Mouse (Mus musculus) stomach, embryonic 16.5 days (tissue): Measurements from ENCODE around the gene Naaladl1. TPM values are rescaled to one million over a fixed set of nuclear protein-coding genes. Genes with fewer than 3 reads are reported as not detected.

Experiments used
- ATAC-seq: fragments of 200-750 bp; cut with Nextera tagmentation; 2 replicates; pipeline ENCODE4 v1.8.0; 2017; ENCODE audit warnings: moderate number of reproducible peaks, moderate TSS enrichment; ENCODE audit not compliant: insufficient read depth, low FRiP score
- H3K27ac ChIP-seq: fragments of 300-500 bp; sonication (generic); 2 replicates; pipeline ENCODE4 v1.5.1; 2014; ENCODE audit warnings: low read length
- H3K27me3 ChIP-seq: fragments of 300-500 bp; sonication (generic); 2 replicates; pipeline ENCODE4 v1.6.1; 2014; ENCODE audit warnings: low read length, control low read depth, mixed read lengths; ENCODE audit not compliant: control insufficient read depth, insufficient read depth
- H3K36me3 ChIP-seq: fragments of 300-500 bp; sonication (generic); 2 replicates; pipeline ENCODE4 v1.6.1; 2014; ENCODE audit warnings: low read length; ENCODE audit not compliant: control insufficient read depth, insufficient read depth
- H3K4me1 ChIP-seq: fragments of 300-500 bp; sonication (generic); 2 replicates; pipeline ENCODE4 v1.6.1; 2014; ENCODE audit warnings: low read length, control low read depth, mixed read lengths; ENCODE audit not compliant: control insufficient read depth, insufficient read depth
- H3K4me2 ChIP-seq: fragments of 300-500 bp; sonication (generic); 2 replicates; pipeline ENCODE4 v1.6.1; 2014; ENCODE audit warnings: low read depth, low read length, mixed read lengths
- H3K4me3 ChIP-seq: fragments of 300-500 bp; sonication (generic); replicated peaks from 2 replicates; pipeline ENCODE4 v1.5.1; 2014; ENCODE audit warnings: mild to moderate bottlenecking, low read length
- H3K9ac ChIP-seq: fragments of 300-500 bp; sonication (generic); 2 replicates; pipeline ENCODE4 v1.6.1; 2014; ENCODE audit warnings: low read length
- H3K9me3 ChIP-seq: fragments of 300-500 bp; sonication (generic); replicated peaks from 2 replicates; pipeline ENCODE4 v1.6.1; 2016; ENCODE audit warnings: low read length, control low read depth; ENCODE audit not compliant: control insufficient read depth
- WGBS: fragments of 180-500 bp; shearing (Covaris S2); extraction: QIAGEN DNeasy Blood & Tissue Kit; methylation state at CpG from one replicate; pipeline ENCODE4 v1.1.7; 2014; 5-methylcytosine and 5-hydroxymethylcytosine counted together
- polyA plus RNA-seq: library from polyadenylated mRNA; unstranded; fragments of >200 nt; fragmentation: Nextera tagmentation; extraction: Ambion mirVana; gene quantifications from 2 replicates; pipeline ENCODE4 v1.2.1, GENCODE M21; 2015

The Naaladl1 gene
- 1.2 and 2.9 TPM in 2 replicates for polyA plus RNA-seq

DNA sequence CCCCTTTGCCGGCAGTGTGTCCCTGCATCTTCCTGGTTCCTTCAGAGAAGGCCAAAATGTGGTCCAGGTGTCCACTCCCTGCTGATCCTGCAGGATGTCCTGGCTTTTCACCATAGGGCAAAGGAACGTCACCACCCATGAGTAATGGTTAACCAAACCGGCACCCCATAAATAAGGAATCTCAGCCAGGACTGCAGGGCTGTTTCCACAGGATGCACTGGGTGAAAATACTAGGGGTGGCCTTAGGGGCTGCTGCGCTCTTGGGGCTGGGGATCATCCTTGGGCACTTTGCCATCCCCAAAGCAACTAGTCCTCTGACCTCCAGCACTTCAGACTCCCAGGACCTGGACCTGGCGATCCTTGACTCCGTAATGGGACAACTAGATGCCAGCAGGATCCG lies at the start of gene Naaladl1:
Gene Naaladl1, plus strand, starts transcription at position 197 of the 400 bp plus-strand sequence.
- H3K36me3 ChIP-seq: no peaks in the 10 kb centered on the region
- no peak within 1 kb of the TSS for H3K27ac ChIP-seq
- ATAC-seq: no peak
- 80% methylated on average over 7 of the region's 7 CpGs for WGBS
- 0 out of 2 replicates have a peak within 1 kb of the TSS, but pooled peaks have one; percentile 3 for H3K9ac ChIP-seq
- H3K4me3 ChIP-seq: no peak within 1 kb of the TSS
- H3K9me3 ChIP-seq: no peaks in the 10 kb centered on the region
- H3K27me3 ChIP-seq: no peaks in the 10 kb centered on the region
- no peaks in the 10 kb centered on the region for H3K4me1 ChIP-seq
- H3K4me2 ChIP-seq: no peak within 1 kb of the TSS

DNA sequence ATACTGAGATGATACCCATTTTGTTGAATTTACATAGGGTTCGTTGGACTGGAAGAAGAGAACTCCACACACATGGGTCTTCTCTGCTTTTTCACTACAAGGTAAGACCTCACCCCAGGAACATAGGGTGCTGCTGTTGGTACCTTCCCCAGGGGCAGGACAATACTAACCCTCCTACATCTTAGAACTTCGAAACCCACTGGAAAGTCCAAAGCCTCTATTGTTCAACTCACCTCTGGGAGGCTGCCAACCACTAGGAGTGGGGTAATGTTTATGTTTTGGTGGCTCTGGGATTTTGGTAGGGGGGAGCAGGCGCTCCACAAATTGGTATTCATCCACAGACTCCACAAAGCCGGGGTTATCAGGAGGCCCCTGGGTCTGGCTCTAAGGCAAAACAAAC lies 48.9 kb upstream of the Naaladl1 start:
- no peak overlapping the region for H3K27ac ChIP-seq
- no peak for ATAC-seq
- H3K4me1 ChIP-seq: peaks cover 18% of the 10 kb centered on the region
- H3K9me3 ChIP-seq: no peaks in the 10 kb centered on the region
- WGBS: 44% methylated on average over 4 of the region's 4 CpGs
- peaks cover 27% of the 10 kb centered on the region for H3K36me3 ChIP-seq
- peak overlapping the region; percentile 83 for H3K4me3 ChIP-seq
- no peaks in the 10 kb centered on the region for H3K27me3 ChIP-seq
- H3K9ac ChIP-seq: peak overlapping the region; percentile 86
- peak overlapping the region; percentile 75 for H3K4me2 ChIP-seq

DNA sequence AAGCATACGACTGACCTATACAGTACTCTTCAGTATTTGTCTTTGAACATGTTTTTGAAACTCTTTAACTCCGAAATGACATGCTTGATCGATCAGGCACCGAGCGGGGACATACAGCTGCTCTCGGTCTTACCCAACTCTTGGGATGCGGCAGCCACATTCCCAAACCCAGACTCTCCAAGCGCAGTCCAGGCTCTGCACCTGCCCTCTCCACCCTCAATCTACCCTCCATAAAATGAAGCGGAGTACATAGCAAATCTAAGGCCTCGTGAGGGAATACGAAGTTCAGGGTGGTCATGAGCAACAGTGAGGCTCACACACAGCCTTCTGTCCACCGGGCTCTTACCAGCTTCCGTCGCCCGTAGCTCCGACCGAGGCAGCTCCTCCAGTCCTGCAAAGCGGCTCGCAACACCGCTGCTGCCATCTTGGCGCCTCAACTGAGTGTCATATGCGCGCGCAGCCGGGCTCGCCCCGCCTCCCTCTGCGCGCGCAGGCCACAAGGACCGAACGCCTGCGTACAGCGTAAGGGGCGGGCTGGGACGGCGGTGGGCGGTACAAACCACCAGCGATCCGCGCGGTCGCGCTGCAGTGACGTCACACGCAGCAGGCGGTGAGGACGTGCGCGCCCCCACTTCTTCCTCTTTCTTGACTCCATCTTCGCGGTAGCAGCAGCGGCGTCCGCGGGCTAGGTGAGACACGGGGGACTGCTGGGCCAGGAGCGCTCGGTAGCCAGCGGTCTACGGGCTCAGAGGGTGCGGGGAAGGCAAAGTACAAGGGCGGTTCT lies 48.1 kb upstream of the Naaladl1 start, which contains the start of the genes Mrpl49 and Fau:
Gene Mrpl49, minus strand, starts transcription at position 473 of the 784 bp plus-strand sequence.
Gene Fau, plus strand, starts transcription at position 532 of the 784 bp plus-strand sequence.
- Histone ChIP-seq H3K9me3 (no peaks in the 10 kb centered on the region), H3K9ac (peak within 1 kb of the TSS; percentile 93), H3K4me2 (peak within 1 kb of the TSS; percentile 85), H3K27me3 (no peaks in the 10 kb centered on the region), H3K4me3 (peak within 1 kb of the TSS; percentile 83), H3K4me1 (peaks cover 24% of the 10 kb centered on the region), H3K36me3 (peaks cover 21% of the 10 kb centered on the region), H3K27ac (peak within 1 kb of the TSS; percentile 74)
- WGBS: under 1% methylated on average over 60 of the region's 63 CpGs
- peak; percentile 93 for ATAC-seq

DNA sequence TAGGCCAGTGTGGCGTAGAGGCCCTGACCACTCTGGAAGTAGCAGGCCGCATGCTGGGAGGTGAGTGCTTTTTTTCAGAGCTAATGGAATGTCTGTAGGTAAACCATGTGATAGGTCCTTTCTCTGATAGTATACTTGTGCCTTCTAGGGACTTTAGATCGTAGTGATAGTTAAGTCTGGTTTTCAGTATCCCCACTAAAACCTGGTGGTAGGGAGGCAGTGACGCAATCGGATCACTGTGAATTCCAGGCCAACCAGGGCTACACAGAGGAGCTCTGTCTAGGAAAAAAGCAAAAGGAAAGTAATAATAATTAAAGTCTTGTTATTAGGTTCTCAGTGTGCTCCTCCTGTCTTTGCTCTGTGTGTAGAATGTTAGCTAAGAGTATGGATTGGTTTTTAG lies 47.1 kb upstream of the Naaladl1 start:
- H3K36me3 ChIP-seq: peaks cover 14% of the 10 kb centered on the region; the same call in 1 of the 2 replicates
- no peaks in the 10 kb centered on the region for H3K9me3 ChIP-seq
- peak overlapping the region; percentile 83 for H3K4me3 ChIP-seq
- ATAC-seq: no peak
- peak overlapping the region; percentile 85 for H3K4me2 ChIP-seq
- peaks cover 30% of the 10 kb centered on the region for H3K4me1 ChIP-seq
- H3K27me3 ChIP-seq: no peaks in the 10 kb centered on the region
- peak overlapping the region; percentile 93 for H3K9ac ChIP-seq
- H3K27ac ChIP-seq: peak overlapping the region; percentile 74
- WGBS: 22% methylated on average over 5 of the region's 5 CpGs

DNA sequence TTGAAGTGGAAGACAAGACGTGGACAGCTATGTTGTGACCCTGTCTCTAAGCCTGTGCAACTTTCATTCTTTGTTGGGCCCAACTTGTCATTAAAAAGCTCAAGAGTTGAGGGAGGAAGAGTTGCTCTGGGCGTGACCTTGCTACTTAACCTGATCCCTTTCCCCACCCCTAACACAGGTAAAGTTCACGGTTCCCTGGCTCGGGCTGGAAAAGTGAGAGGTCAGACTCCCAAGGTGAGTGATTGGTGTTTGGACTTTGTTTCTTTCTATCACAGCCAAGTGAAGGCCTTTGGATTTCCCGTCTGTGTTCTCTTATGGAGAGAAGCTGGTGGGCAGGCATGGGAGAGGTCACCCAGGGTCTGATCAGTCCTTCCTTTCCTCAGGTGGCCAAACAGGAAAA lies 46.6 kb upstream of the Naaladl1 start:
- peak overlapping the region; percentile 93 for H3K9ac ChIP-seq
- peaks cover 10% of the 10 kb centered on the region; the same call in 1 of the 2 replicates for H3K36me3 ChIP-seq
- H3K4me2 ChIP-seq: peak overlapping the region; percentile 85
- WGBS: 72% methylated on average over 5 of the region's 5 CpGs
- H3K4me3 ChIP-seq: peak overlapping the region; percentile 83
- no peak for ATAC-seq
- peaks cover 30% of the 10 kb centered on the region for H3K4me1 ChIP-seq
- no peaks in the 10 kb centered on the region for H3K9me3 ChIP-seq
- peak overlapping the region; percentile 74; the same call in 1 of the 2 replicates for H3K27ac ChIP-seq
- H3K27me3 ChIP-seq: no peaks in the 10 kb centered on the region

DNA sequence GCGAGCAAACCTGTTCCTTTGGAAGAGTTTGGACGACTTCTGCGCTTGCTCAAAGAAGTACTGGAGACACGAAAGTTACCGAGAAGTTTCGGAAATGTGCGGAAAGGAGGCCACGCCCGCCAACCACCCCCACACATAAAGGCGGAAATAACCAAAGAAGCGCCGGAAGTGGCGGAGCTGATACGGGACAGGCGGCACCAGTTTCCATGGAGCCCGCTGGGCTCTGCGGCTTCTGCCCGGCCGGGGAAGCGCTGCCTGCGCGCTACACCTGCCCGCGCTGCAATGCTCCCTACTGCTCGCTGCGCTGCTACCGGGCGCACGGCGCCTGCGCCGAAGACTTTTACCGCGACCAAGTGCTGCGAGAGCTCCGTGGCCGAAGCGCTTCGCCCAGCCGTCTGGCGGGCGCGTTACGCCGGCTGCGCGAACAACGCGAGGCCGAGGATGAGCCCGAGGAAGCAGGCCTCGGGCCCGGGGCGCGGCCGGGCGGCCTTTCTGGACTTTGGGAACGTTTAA lies 44.5 kb upstream of the Naaladl1 start, which contains the start of gene Znhit2:
Gene Znhit2, plus strand, starts transcription at position 172 of the 513 bp plus-strand sequence.
- Histone ChIP-seq H3K4me2 (peak within 1 kb of the TSS; percentile 100), H3K36me3 (0 out of 2 replicates have a peak, but pooled peaks cover 4% of the 10 kb centered on the region), H3K27ac (peak within 1 kb of the TSS; percentile 95), H3K4me3 (peak within 1 kb of the TSS; percentile 92), H3K4me1 (peaks cover 30% of the 10 kb centered on the region), H3K27me3 (no peaks in the 10 kb centered on the region), H3K9me3 (no peaks in the 10 kb centered on the region), H3K9ac (peak within 1 kb of the TSS; percentile 98)
- peak; percentile 77 for ATAC-seq
- under 1% methylated on average over 58 of the region's 58 CpGs for WGBS

DNA sequence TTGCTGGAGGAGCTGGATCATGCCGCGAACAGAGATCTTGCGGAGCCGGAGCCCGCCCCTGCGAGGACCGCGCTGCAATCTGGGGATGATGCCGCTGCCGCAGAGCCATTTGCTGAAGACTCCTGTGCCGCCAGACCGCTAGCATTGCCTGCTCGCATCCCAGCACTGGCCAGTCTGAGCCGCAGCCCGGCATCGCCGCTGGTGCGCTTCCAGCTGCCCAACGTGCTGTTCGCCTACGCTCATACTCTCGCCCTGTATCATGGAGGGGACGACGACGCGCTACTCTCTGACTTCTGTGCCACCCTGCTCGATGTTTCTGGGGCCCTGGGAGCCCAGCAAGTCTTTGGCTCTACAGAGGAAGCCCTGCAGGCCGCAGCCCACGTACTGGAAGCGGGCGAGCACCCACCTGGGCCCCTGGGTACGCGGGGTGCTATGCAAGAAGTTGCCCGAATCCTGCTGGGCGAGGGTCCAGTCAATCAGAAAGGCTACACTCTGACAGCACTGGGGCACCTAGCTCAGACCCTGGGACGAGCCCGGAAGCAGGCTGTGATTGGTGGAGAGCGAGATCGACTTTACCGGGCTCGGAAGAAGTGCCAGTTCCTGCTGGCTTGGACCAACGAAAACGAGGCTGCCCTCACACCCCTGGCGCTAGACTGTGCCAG lies 43.8 kb upstream of the Naaladl1 start:
- Histone ChIP-seq H3K4me1 (peaks cover 29% of the 10 kb centered on the region), H3K4me3 (peak overlapping the region; percentile 92), H3K9me3 (no peaks in the 10 kb centered on the region), H3K27me3 (no peaks in the 10 kb centered on the region), H3K4me2 (peak overlapping the region; percentile 100), H3K27ac (peak overlapping the region; percentile 95), H3K9ac (peak overlapping the region; percentile 98), H3K36me3 (0 out of 2 replicates have a peak, but pooled peaks cover 4% of the 10 kb centered on the region)
- no peak for ATAC-seq
- whole genome bisulfite sequencing: 1% methylated on average over 44 of the region's 44 CpGs

DNA sequence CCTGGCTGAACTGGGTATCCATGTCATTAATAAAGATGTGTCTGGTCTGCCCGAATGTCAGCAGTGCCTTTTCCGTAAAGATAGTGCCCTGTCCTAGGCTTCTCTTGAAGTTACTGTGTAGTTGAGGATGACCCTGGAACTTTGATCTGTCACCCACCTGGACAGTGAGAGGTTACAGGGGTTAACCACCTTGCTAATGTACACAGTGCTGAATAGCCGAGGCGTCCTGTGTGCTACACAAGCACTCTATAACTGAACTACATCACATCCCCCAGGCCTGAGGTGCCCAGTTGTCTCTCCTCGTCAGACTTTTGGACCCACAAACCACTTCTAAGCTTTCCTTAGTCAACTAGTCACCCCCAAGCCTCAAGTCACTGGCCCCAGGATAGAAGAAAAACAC lies 43.2 kb upstream of the Naaladl1 start:
- Histone ChIP-seq H3K4me1 (peaks cover 34% of the 10 kb centered on the region), H3K36me3 (0 out of 2 replicates have a peak, but pooled peaks cover 4% of the 10 kb centered on the region), H3K4me2 (peak overlapping the region; percentile 100), H3K4me3 (peak overlapping the region; percentile 92), H3K9ac (peak overlapping the region; percentile 98), H3K27ac (no peak overlapping the region), H3K9me3 (no peaks in the 10 kb centered on the region), H3K27me3 (no peaks in the 10 kb centered on the region)
- no peak for ATAC-seq
- 42% methylated on average over 5 of the region's 5 CpGs for WGBS
